Mouse (Mus musculus): ENCODE results near the gene Wfs1.
"Not testable (repeated sequence)": the region's sequence is repeated elsewhere in the genome, so short reads cannot be mapped to it uniquely, and the experiment has no call there.

Gene Wfs1

DNA sequence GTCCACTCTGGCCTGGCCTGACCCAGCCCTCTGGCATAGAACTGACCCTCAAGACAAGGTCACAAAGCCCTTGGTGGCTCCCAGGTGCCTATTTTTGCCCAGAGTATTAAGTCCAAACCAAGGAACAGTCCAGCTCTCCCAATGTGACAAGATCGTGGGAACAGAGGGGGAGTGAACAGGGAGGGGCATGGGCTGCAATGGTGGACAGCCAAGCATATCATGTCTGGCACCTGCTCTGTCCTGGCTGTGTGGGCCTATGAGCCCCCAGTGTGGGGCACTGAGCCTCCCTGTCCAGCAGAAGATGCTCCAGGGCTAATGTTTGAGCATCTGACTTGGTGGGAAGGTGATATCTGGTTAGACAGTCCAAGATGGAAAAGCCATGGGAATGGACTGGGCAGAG, 2.4 kb downstream of the Wfs1 start:
- DNase-seq = no peak

DNA sequence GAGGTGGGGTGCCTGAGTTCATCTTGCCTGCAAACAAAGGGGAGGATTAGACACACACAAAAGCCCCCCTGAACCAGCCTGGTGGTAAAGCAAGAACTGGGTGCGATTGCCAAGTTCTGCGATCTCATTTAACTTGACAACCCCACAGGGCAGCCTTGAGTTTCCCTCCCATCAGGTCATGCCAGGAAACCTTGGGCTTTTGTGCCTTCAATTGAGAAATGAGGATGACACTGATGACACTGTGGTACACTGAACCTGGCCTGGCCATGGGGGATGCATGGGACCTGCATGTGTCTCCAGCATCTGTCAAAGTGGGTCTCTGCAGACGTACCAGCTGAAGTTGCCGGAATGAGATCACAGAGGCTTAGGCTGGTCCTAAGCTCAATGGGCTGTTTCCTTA, 6.7 kb downstream of the Wfs1 start:
- no peak for DNase-seq

DNA sequence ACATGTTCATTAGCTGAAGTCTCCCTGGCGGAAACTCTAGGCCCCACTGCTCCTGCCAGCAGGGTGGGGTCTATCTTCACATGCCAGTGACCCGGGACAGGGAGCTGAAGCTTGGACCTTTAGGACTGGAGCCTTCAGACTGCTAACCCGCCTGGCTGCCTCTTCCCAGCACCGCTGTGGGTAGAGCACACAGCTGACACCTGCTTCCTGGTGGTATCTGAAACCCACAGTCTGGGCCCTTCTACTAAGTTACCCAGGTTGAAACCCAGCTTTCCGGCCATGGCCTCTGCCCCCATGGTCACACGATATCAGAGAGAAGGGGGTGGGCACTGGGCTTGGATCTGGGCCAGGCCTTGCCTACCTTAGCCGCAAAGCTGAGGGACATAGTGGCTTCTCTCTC, 9.4 kb downstream of the Wfs1 start:
- DNase-seq = no peak

DNA sequence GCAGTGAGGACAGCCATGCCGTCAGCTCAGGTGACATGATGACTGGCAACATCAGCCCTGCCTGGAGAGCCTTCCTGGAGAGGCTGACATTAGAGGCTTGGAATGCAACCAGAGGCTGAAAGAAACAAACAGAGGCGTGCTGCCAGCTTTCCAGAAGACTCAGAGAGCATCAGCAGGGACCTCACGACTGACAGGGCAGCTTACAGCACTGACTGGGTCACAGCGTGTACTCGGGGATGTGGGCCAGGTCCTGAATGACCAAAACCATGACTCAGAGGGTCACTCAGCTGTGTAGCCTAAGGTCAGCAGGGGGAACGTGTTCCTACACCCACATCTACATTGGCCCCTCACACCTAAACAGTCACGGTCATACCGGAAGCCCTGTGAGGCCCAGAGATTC, 10.0 kb downstream of the Wfs1 start:
- peak; percentile 32 to 43 for DNase-seq

DNA sequence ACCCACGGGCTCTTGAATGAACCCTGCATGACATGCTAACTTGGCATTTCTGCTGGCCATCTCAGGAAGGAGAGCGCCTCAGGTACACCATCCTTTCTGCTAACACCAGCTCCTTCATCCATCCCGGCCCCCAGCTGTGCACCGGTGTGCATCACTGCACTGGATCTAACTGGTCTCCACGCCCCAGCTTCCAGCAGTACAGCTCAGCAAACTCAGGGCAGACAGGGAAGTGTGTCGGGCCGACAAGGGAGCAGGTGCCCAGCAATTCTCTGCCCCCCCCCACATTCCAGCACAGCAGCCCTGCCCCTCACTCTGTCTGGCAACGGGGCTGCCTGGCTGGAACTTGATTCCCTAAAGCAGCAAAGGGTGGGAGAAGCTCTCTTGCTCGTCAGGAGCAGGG, 11.2 kb downstream of the Wfs1 start:
- no peak for DNase-seq

DNA sequence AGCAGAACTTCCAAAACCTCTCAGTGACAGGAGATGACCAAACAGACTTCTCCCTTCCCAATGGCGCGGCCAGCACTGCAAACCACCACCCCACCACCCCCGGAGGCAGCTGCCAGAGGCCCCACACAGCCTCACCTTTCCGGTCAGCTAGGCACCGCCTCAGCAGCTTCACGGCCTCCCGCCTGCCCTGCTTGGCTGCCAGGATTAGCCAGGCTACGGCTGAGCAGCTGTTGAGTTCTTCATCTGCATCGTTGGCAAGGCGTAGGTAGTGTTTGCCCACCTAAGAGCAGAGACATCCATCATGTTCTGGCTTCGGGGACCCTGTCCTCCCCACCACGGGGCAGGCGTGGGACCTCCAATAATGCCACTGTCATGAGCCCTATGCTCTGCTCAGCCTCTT, 13.7 kb downstream of the Wfs1 start:
- no peak for DNase-seq

DNA sequence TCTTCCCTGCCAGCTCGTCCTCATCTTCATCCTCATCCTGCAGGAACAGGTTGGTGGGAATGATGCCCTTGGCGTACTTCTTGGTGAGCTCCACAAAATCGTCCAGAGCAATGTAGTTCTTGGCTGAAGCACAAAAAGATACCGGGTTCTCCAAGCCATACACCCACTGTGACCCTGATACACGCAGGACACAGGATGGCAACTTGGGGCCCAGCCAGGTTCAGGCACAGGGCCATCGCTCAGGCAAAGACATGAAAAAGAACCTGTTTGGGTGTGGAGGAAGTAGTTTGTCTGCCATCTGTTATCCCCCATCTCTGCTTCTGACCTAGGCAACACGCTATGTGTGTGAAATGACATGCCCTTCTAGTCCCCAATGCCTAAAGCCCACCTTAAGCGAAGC, 17.4 kb downstream of the Wfs1 start:
- no peak for DNase-seq

DNA sequence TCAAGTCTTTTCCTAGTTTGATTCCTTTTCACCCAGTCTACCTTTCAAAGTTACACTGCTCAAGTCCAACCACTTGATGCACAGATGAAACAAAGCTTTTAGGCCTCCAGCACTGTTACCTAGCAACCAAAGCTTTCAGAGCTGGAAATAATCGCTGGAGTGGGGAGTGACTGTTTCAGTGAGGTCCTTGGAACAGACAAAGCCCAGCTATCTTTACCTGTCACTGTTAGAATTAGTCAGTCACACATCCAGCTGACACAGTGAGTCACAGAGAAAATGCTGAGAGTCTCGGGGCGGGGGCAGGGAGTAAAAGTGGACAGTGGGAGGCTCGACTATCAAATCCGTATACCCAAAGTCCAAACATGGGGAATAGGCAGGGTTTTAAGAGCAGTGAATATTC, 28.5 kb downstream of the Wfs1 start:
- DNase-seq = no peak

DNA sequence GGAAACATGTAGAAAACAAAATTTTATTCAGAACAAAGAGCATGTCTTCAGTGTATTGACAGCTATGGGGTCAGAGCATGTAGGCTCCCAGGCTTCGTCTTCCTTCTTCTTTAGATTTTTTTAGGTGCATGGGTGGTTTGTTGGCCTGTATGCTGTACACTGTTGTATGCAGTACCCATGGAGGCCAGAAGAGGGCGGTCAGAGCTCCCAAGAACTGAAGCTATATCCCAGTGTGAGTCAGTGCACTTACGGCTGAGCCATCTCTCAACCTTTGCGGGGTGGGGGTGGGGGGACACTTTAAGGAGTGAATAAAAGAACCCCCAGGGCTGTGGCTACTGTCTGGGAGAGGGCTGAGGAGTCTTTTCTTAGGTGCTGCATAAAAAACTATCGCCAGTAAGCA, 30.2 kb downstream of the Wfs1 start:
- DNase-seq = peak; percentile 41 to 44

DNA sequence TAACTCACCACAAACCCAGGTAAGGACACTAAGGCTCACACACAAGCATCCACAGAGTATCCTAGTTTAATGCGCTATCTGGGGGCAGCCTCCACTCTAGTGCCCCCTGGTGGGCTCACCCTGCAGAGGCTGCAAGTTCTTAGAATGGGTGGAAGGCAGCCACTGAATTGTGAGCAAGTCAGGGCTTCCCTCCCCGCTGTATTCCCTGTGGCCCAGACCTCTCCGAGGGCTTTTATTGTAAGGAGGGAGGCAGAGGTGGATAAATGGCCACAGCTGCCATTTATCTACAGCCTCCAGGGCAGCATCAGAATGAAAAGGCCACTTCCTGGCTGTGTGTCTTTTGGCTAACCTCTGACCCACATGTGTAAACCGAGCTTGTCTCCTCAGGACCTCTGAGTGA, 33.6 kb downstream of the Wfs1 start:
- DNase-seq = no peak

DNA sequence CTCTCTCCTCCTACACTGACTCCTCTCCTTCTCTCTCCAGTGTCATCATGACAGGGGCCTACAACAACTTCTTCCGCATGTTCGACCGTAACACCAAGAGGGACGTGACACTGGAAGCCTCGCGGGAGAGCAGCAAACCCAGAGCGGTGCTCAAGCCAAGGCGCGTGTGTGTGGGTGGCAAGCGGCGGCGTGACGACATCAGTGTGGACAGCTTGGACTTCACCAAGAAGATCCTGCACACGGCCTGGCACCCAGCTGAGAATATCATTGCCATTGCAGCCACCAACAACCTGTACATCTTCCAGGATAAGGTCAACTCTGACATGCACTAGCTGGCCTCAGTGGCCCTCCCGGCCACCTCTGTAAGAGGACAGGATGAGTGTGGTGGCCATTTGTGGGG, 36.7 kb downstream of the Wfs1 start:
- DNase-seq = no peak

DNA sequence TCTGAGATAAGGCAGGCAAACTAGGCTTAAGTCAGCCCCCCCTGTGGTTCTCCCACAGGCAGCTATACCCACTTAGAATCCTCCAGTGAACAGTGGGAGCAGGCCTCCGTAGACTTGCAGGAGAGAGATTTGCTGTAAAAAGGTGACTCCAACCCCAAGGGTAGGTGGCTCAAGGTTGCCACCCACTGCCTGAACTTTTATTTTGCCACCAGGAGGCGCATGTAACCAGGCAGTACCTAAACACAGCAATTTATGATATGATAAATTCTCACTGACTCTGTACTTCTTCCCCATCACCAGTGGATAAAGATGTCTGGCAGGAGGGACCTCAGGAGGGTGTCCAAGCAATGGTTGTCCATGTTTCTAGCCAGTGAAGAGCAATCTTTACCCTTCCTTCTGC, 38.1 kb downstream of the Wfs1 start:
- no peak for DNase-seq

DNA sequence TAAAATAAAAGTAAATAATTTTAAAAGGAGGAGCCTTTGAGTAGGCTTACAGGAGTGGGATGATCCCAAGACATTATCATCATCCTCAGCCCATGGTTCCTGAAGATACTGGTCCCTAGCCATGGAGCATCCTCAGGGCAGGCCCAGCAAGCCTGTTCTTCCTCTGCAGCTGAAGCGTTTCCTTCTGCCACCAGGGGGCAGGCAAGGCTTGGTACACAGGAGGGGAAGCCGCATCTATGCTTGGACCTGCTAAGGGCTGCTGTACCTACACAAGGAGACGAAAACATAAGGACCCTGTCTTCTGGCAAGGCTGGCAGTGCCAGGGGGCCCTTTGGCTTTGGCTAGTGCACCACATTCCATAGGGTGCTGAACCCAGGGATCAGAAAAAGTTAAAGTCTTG, 40.2 kb downstream of the Wfs1 start:
- DNase-seq = peak; percentile 48 to 51

DNA sequence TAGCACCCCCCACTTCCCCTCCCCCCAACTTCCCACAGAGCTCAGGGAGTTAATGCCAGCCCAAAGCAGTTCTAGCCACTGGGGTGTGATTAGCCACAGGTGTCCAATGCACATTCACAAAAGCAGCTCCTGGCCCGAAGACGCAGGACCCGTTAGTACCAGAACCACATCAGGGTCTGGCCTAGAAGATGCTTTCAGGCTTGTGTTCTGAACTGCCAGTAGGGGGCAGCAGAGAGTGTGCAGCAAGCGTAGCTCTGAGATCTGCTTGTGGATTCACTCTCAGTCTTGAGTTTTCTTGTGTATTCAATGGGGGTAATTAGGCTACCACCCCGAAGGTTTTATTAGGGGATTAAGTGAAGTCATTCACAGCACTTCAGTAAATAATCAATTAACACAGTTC, 42.6 kb downstream of the Wfs1 start:
- peak; percentile 12 to 34 for DNase-seq

DNA sequence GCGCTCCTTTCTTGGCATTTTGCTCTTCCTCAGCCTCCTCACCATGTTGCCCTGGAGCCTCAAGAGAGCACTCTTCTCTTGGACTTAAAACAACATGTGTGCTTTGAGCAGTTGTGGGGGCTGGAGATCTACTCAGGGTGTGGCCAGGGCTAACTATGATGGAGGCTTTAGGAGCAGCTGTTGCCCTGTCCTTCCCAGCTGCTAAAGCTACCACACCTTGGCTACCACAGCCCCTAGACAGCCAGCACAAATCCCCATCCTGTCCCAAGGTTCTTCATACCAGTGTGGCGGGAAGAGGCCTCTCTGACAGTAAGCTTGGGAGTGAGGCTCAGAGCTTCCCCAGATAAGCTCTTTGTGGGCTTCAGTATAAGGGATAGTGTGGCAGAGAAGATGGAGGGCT, 43.3 kb downstream of the Wfs1 start:
- DNase-seq = no peak

DNA sequence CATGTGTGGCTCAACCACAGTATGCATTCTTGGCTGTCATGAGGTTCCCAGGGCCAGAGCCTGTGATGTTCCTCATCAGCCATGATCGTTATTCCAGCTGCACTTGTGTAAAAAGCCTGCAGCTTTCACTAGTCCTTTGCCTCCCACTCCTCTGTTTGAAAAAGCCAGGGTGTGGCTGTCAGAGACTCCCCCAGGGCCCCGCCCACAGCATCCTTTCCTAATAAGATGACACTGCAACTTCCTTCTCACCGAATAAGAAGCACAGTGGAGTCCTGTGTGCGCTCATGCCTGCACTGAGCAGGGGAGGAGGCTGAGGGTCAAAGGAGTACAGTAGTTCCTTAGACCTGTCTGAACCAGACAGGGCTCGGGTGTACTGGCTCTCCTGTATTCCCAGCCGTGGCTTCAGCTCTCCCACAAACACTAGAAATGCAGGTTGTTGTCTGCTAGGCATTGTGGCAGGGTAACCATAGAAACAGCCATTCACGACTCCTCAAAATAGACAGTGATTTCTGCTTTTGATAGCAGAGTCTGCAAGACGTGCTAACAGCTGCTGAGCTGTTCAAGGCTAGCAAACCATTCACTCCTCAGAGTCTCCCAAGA, 43.8 kb downstream of the Wfs1 start:
- no peak for DNase-seq

DNA sequence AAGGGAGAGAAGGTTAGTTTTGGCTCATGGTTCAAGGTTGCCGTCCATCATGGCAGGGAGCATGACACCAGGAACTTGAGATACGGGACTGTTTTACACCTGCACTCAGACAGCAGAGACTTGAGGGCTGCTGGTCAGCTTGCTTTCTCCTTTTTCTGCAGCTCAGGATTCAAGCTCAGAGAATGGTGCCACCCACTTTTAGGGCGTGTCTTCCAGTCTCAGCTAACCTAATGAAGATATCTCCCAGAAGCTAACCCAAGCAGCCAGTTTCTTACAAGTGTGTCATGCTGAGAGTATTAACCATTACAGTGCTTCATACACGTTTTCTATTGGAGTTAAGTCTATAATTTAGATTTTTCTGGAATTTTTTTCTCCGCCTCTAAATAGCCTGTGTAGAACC, 44.5 kb downstream of the Wfs1 start:
- no peak for DNase-seq

DNA sequence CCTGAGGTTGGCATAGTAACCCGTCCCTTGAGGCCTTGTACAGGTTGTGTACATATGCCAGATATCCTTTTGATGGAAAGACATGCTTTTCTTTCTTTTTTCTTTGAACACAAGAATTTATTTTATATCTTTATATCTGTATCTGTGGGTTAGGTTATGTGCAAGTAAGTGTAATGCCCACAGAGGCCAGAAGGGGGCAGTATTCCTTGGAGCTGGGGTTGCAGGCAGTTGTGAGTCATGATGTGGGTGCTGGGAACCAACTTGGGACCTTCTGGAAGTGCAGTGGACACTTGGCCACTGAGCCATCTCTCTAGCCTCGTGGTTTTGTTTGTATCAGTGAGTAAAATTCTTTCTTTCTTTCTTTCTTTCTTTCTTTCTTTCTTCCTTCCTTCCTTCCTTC, 46.6 kb downstream of the Wfs1 start:
- DNase-seq = no peak

DNA sequence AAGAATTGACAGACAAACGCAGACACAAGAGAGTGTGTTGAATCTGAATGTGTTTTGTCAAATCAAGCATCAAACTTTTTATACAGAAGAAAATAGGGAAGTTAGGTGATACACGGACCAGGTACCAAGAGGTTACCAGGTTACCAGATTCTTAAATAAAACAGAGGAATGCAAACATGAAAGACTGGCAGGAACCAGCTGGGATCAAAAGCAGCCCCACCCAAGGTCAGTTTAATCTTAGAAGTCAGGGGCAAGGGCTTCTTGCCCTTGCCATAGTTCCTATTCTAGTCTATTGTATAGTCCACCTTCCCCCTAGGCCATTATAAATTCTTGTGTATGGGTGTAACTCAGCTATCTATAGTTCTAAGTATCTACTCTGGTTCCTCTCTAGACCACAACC, 50.0 kb downstream of the Wfs1 start:
- not testable (repeated sequence) for DNase-seq

DNA sequence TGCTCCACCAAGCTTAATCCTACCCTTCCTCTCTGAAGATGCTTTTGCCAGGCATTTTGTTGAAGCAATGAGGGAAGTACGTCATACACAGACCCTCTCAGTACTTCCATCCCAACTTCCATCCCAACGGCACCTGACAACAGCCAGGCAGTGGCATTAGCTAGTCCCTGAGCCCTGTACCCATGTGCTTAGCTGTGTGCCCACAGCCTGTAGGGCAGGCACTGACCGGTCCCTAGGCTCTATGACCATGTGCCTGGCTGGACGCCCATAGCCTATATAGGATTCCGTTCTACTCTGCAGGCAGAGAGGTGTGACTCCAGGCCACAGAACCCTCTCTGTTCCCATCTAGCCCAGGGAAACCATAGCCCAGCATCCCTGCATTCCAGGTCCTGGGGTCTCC, 51.0 kb downstream of the Wfs1 start:
- no peak for DNase-seq

DNA sequence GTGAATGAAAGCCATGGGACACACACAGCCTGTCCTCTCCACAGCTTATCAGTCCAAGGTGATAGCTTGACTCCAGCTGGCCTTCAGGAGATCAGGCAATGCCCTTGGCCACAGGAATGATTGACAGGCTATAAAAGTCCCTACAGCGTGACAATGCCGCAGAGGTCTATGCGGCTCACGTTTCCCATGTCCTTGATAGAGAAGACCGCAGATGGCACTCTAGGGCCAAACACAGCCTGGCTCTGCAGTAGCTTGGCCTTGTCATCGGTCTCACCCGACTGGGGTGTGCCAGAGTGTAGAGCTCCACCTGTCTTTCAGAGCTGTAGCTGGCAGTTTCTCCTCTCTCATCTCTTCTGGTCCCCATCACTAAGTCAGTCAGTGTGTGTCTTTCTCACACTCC, 52.5 kb downstream of the Wfs1 start:
- DNase-seq = no peak

DNA sequence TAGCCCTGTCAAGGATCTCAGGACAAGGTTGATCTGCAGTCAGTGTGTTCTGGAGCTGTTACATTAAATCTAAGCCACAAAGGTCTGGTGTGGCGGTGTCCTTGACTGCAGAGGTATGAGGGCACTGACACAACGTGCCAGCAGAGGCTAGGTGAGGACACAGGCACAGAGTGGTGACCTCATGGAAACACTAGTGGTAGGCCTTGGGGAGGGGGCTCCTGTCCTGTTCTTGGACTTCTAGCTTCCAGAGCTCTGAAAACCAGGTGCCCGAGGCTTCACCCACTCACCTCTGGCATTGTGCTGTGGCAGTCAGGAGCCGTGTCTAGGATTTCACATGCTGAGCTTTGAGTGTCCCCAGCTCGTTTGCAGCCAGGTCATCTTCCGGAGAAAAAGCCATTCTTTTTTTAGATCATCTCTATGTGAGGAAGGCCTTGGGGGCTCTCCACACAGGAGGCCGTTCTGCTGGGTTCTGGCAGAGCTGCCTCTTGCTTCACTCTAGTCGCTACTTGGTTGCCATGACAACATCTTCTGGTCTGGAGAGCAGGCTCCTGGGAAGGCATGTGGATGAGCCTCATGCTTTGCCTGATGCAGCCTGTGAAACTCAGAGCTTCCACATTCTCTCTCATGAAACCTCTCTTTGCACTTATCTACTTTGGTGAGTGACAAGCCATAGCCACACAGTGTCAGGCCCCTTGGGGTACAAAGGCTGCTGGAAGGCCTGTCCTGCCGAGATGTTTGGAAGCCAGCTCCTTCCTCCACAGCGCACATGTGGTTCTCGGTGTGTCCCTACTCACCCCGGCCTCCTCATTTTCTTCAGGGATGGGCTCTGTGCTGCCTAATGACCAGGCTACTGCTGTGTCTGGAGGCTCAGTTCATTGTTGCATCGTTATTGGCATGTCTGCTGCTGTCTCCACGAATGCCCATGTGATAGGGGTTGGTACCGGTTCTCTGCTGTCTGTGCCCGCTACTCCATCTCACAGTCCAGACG, 53.2 kb downstream of the Wfs1 start:
- DNase-seq = no peak

DNA sequence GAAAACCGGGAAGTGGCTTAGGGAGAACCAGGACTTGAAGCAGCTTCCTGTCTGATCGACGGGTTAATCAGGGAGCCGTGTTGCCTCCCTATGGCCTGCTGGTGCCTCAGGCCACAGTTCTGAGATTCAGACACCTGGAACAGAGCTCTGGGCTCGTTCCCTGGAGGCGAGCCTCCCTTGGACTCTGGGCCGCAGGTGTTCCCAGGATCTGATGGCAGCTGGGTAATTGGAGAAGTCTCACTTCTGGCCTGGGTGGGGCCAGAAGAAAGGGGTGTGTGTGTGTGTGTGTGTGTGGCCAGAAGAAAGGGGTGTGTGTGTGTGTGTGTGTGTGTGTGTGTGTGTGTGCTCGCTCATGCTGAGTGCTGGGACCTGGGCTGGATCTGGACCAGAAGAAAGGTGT, 55.6 kb downstream of the Wfs1 start:
- DNase-seq = no peak

DNA sequence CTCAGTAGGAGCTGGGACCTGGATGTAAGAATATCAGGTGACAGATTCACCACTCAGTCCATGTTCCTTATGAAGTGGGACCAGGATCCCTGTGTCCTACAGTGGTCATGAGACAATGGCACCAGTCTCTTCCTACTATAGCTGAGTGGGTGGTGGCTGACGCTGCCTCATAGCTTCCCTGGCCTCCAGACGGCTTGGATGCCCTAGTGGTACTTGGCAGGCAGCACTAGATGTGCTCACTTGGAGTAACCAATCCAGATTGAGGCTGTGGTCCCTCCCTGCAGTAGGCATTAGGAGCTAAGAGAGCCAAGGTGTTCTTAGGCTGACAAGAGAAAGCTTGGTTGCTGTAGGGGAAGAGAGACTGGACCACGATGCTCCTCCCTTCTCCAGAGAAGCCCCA, 59.6 kb downstream of the Wfs1 start:
- no peak for DNase-seq

DNA sequence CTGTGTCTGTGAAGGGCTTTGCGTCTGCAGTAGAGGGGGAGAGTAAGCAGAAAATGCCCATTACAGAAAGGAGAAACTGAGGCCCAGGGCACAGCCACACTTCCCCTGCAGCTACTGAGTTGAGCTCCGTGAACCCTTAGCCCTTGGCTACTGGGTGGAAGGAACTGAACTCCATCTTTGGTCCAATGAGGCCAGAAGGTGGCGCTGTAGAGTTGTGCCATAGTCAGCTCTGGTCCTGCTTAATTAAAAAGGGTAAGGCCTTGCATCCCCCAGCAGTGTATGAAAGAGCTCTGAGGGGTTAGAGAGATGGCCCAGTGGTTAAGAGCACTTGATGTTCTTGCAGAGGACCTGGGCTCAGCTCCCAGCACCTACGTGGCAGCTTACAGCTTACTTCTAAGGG, 60.3 kb downstream of the Wfs1 start:
- DNase-seq = no peak

Measured in lung, adult 18-20 months (tissue).